Mouse (Mus musculus): ENCODE data around the gene Gm3415. TPM values are rescaled to one million over a fixed set of nuclear protein-coding genes. Genes with fewer than 3 reads are reported as not detected.

Gm3415 gene
- total and polyA plus RNA-seq, 2 experiments from 2014 or later = not detected

GRCm38 (mm10) chr5:146599970-146600369 is 44.0 kb downstream of the Gm3415 start:
- H3K9ac ChIP-seq (replicated peaks; ENCODE audit: low read length) = no peak overlapping the region
- no peaks in the 10 kb centered on the region for H3K27me3 ChIP-seq (ENCODE audit: insufficient read depth, low read length)
- no peaks in the 10 kb centered on the region for H3K4me1 ChIP-seq (ENCODE audit: insufficient read depth, low read length)
- no peaks in the 10 kb centered on the region for H3K36me3 ChIP-seq (ENCODE audit: insufficient read depth, low read length)
- DNase-seq (ENCODE audit: low spot score) (no peak), ATAC-seq (no peak)
- H3K27ac ChIP-seq = no peak overlapping the region
- H3K4me2 ChIP-seq (ENCODE audit: low read depth, low read length) = no peak overlapping the region
- no peak for TF ChIP-seq CTCF (IDR thresholded peaks at IDR 0.05; ENCODE audit: low read depth)
- no peaks in the 10 kb centered on the region for H3K9me3 ChIP-seq (ENCODE audit: low read length)
- no peak overlapping the region for H3K4me3 ChIP-seq (ENCODE audit: low read length)
- 74% methylated on average over 5 of the region's 5 CpGs for WGBS

- no peak overlapping the region for H3K4me2 ChIP-seq (ENCODE audit: low read depth, low read length)
- H3K27me3 ChIP-seq (ENCODE audit: insufficient read depth, low read length) = no peaks in the 10 kb centered on the region
- no peak overlapping the region for H3K4me3 ChIP-seq (ENCODE audit: low read length)
- no peak overlapping the region for H3K9ac ChIP-seq (replicated peaks; ENCODE audit: low read length)
- H3K9me3 ChIP-seq (ENCODE audit: low read length) = no peaks in the 10 kb centered on the region
- no peaks in the 10 kb centered on the region for H3K36me3 ChIP-seq (ENCODE audit: insufficient read depth, low read length)
- WGBS = 84% methylated on average over 5 of the region's 5 CpGs
- DNase-seq (ENCODE audit: low spot score) = no peak
- no peak for TF ChIP-seq CTCF (IDR thresholded peaks at IDR 0.05; ENCODE audit: low read depth)
- H3K4me1 ChIP-seq (ENCODE audit: insufficient read depth, low read length) = no peaks in the 10 kb centered on the region
- no peak overlapping the region for H3K27ac ChIP-seq
- no peak for ATAC-seq
Observed at GRCm38 (mm10) chr5:146606221-146606620, 50.3 kb downstream of the Gm3415 start.

- H3K36me3 ChIP-seq (ENCODE audit: insufficient read depth, low read length) = no peaks in the 10 kb centered on the region
- no peak overlapping the region for H3K27ac ChIP-seq
- TF ChIP-seq CTCF (IDR thresholded peaks at IDR 0.05; ENCODE audit: low read depth) = no peak
- DNase-seq (ENCODE audit: low spot score) (no peak), ATAC-seq (no peak)
- H3K4me3 ChIP-seq (ENCODE audit: low read length) = no peak overlapping the region
- H3K4me2 ChIP-seq (ENCODE audit: low read depth, low read length) = no peak overlapping the region
- no peaks in the 10 kb centered on the region for H3K9me3 ChIP-seq (ENCODE audit: low read length)
- WGBS = 94% methylated on average over 5 of the region's 5 CpGs
- H3K4me1 ChIP-seq (ENCODE audit: insufficient read depth, low read length) = no peaks in the 10 kb centered on the region
- no peaks in the 10 kb centered on the region for H3K27me3 ChIP-seq (ENCODE audit: insufficient read depth, low read length)
- H3K9ac ChIP-seq (replicated peaks; ENCODE audit: low read length) = no peak overlapping the region
Observed at GRCm38 (mm10) chr5:146606895-146607294, 51.0 kb downstream of the Gm3415 start.

GRCm38 (mm10) chr5:146607816-146608215 is 51.9 kb downstream of the Gm3415 start:
- DNase-seq (ENCODE audit: low spot score) = no peak
- Histone ChIP-seq H3K9me3 (ENCODE audit: low read length) (no peaks in the 10 kb centered on the region), H3K27me3 (ENCODE audit: insufficient read depth, low read length) (no peaks in the 10 kb centered on the region), H3K36me3 (ENCODE audit: insufficient read depth, low read length) (no peaks in the 10 kb centered on the region), H3K9ac (replicated peaks; ENCODE audit: low read length) (no peak overlapping the region), H3K4me3 (ENCODE audit: low read length) (no peak overlapping the region), H3K4me1 (ENCODE audit: insufficient read depth, low read length) (no peaks in the 10 kb centered on the region), H3K27ac (no peak overlapping the region), H3K4me2 (ENCODE audit: low read depth, low read length) (no peak overlapping the region)
- 77% methylated on average over 5 of the region's 5 CpGs for WGBS
- ATAC-seq = no peak
- no peak for TF ChIP-seq CTCF (IDR thresholded peaks at IDR 0.05; ENCODE audit: low read depth)

Other genes with a start within 250 kb of the Gm3415 start
- 38.6 and 39.8 TPM in 2 replicates for gene Wasf3, start 171.2 kb upstream of the Gm3415 start, total RNA-seq (2014; rRNA removed)
- gene Wasf3, start 171.2 kb upstream of the Gm3415 start, polyA plus RNA-seq (2015; fragmentation: Nextera tagmentation; extraction: Ambion mirVana) = 15.7 and 17.0 TPM in 2 replicates
- 0.63 TPM in 1 of 2 replicates, not detected in the other for gene Gm6408, start 74.2 kb upstream of the Gm3415 start, total RNA-seq (2014; rRNA removed)
- not detected in 2 replicates for gene Gm6408, start 74.2 kb upstream of the Gm3415 start, polyA plus RNA-seq (2015; fragmentation: Nextera tagmentation; extraction: Ambion mirVana)
- gene Gm6370, start 64.8 kb upstream of the Gm3415 start, total RNA-seq (2014; rRNA removed) = not detected in 2 replicates
- gene Gm6370, start 64.8 kb upstream of the Gm3415 start, polyA plus RNA-seq (2015; fragmentation: Nextera tagmentation; extraction: Ambion mirVana) = not detected in 2 replicates
- gene 4930449I24Rik, start 53.7 kb upstream of the Gm3415 start, total RNA-seq (2014; rRNA removed) = not detected in 2 replicates
- gene 4930449I24Rik, start 53.7 kb upstream of the Gm3415 start, polyA plus RNA-seq (2015; fragmentation: Nextera tagmentation; extraction: Ambion mirVana) = not detected in 2 replicates
- not detected in 2 replicates for gene Gm3402, start 42.0 kb upstream of the Gm3415 start, total RNA-seq (2014; rRNA removed)
- gene Gm3402, start 42.0 kb upstream of the Gm3415 start, polyA plus RNA-seq (2015; fragmentation: Nextera tagmentation; extraction: Ambion mirVana) = not detected in 2 replicates
- not detected in 2 replicates for gene Gm3404, start 30.3 kb upstream of the Gm3415 start, total RNA-seq (2014; rRNA removed)
- not detected in 2 replicates for gene Gm3404, start 30.3 kb upstream of the Gm3415 start, polyA plus RNA-seq (2015; fragmentation: Nextera tagmentation; extraction: Ambion mirVana)
- gene Gm3409, start 18.5 kb upstream of the Gm3415 start, total RNA-seq (2014; rRNA removed) = not detected in 2 replicates
- gene Gm3409, start 18.5 kb upstream of the Gm3415 start, polyA plus RNA-seq (2015; fragmentation: Nextera tagmentation; extraction: Ambion mirVana) = not detected in 2 replicates
- 37.2 and 38.6 TPM in 2 replicates for gene Gpr12, start 29.1 kb downstream of the Gm3415 start, total RNA-seq (2014; rRNA removed)
- 14.6 and 18.9 TPM in 2 replicates for gene Gpr12, start 29.1 kb downstream of the Gm3415 start, polyA plus RNA-seq (2015; fragmentation: Nextera tagmentation; extraction: Ambion mirVana)
- gene Usp12, start 238.9 kb downstream of the Gm3415 start, total RNA-seq (2014; rRNA removed) = 15.5 and 20.7 TPM in 2 replicates
- 13.2 TPM in 2 replicates for gene Usp12, start 238.9 kb downstream of the Gm3415 start, polyA plus RNA-seq (2015; fragmentation: Nextera tagmentation; extraction: Ambion mirVana)